Mouse (Mus musculus): Measurements from ENCODE around the gene Rbfox1.

Gene Rbfox1

GRCm38 (mm10) chr16:6348581-6349241 is 463.6 kb downstream of the Rbfox1 start:
- in situ Hi-C loops (cut with MboI, MseI), result no loop called here

GRCm38 (mm10) chr16:6349381-6349780 is 464.2 kb downstream of the Rbfox1 start:
- in situ Hi-C loops (cut with MboI, MseI), result no loop called here

GRCm38 (mm10) chr16:6350256-6350655 is 465.1 kb downstream of the Rbfox1 start:
- in situ Hi-C loops (cut with MboI, MseI), result no loop called here

GRCm38 (mm10) chr16:6353191-6353590 is 468.0 kb downstream of the Rbfox1 start:
- in situ Hi-C loops (cut with MboI, MseI), result no loop called here

- in situ Hi-C loops (cut with MboI, MseI), result no loop called here
Measured at GRCm38 (mm10) chr16:6356931-6357330, 471.8 kb downstream of the Rbfox1 start.

GRCm38 (mm10) chr16:6365793-6366192 is 480.6 kb downstream of the Rbfox1 start:
- in situ Hi-C loops (cut with MboI, MseI), result no loop called here

GRCm38 (mm10) chr16:6366649-6367048 is 481.5 kb downstream of the Rbfox1 start:
- in situ Hi-C loops (cut with MboI, MseI), result no loop called here

- in situ Hi-C loops (cut with MboI, MseI), result no loop called here
Measured at GRCm38 (mm10) chr16:6380924-6381323, 495.8 kb downstream of the Rbfox1 start.

- in situ Hi-C loops (cut with MboI, MseI), result no loop called here
Measured at GRCm38 (mm10) chr16:6381572-6381971, 496.4 kb downstream of the Rbfox1 start.

GRCm38 (mm10) chr16:6382712-6383111 is 497.6 kb downstream of the Rbfox1 start:
- in situ Hi-C loops (cut with MboI, MseI), result no loop called here

- in situ Hi-C loops (cut with MboI, MseI), result no loop called here
Measured at GRCm38 (mm10) chr16:6390278-6390930, 505.2 kb downstream of the Rbfox1 start.

- in situ Hi-C loops (cut with MboI, MseI), result no loop called here
Measured at GRCm38 (mm10) chr16:6396676-6397409, 511.7 kb downstream of the Rbfox1 start.

- in situ Hi-C loops (cut with MboI, MseI), result no loop called here
Measured at GRCm38 (mm10) chr16:6397635-6398034, 512.5 kb downstream of the Rbfox1 start.

GRCm38 (mm10) chr16:6402816-6403215 is 517.7 kb downstream of the Rbfox1 start:
- in situ Hi-C loops (cut with MboI, MseI), result no loop called here

GRCm38 (mm10) chr16:6414846-6415245 is 529.7 kb downstream of the Rbfox1 start:
- in situ Hi-C loops (cut with MboI, MseI), result no loop called here

- in situ Hi-C loops (cut with MboI, MseI), result no loop called here
Measured at GRCm38 (mm10) chr16:6421623-6422145, 536.5 kb downstream of the Rbfox1 start.

- in situ Hi-C loops (cut with MboI, MseI), result no loop called here
Measured at GRCm38 (mm10) chr16:6423878-6424409, 538.8 kb downstream of the Rbfox1 start.

- in situ Hi-C loops (cut with MboI, MseI), result no loop called here
Measured at GRCm38 (mm10) chr16:6424738-6425137, 539.6 kb downstream of the Rbfox1 start.

GRCm38 (mm10) chr16:6427292-6428281 is 542.4 kb downstream of the Rbfox1 start:
- in situ Hi-C loops (cut with MboI, MseI), result no loop called here

- in situ Hi-C loops (cut with MboI, MseI), result no loop called here
Measured at GRCm38 (mm10) chr16:6430981-6431380, 545.8 kb downstream of the Rbfox1 start.

- in situ Hi-C loops (cut with MboI, MseI), result no loop called here
Measured at GRCm38 (mm10) chr16:6436445-6436844, 551.3 kb downstream of the Rbfox1 start.

All from regulatory T cell (primary cell).